Mouse (Mus musculus) erythroblast, embryonic 14.5 days (primary cell): ENCODE data around the gene Fbxw5.

Experiments used
- GATA1 ChIP-seq: IDR thresholded peaks from 2 replicates; pipeline ENCODE4 v1.6.1; 2012; ENCODE audit warnings: low read length, inconsistent platforms, mixed read lengths
- TAL1 ChIP-seq: IDR thresholded peaks from 3 replicates; pipeline ENCODE4 v1.6.1; 2012; ENCODE audit warnings: low read length, inconsistent platforms, mixed read lengths

DNA sequence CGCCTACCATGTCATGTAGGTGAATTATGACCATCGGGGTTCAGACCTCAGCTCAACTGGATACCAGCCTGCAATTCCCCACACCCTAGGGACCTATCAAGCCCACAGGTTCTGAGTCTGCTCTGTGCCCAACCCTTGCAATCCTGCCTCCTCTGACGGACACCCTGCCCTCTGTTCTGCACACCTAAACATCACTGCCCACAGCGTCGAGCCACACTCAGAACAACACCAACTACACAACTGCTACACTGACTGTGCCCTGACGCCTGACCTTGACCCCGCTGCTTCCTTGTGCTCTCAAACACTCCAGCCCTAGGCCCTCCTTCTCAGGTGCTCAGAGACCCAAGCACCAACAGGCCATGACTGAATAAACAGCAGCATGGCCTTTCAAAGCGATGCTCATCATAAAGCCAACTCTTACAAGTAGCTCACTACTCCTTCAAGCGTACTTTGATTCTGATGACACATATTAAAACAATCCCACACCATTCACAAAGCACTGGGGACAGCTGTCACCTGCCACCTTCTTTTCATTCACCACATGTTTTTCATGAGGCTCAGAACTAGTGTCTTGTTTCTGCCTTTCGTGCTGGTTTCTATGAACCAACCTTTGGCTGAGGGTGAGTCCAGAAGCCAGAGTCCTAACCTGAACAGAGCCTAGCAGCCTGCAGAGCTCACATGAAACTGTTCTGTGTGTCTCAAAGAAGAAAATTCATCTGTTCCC lies 41.3 kb downstream of the Fbxw5 start:
- TF ChIP-seq GATA1 (no peak), TAL1 (no peak)
